Mouse (Mus musculus) ES-Bruce4 (cell line): ENCODE measurements around the gene Rnf157. TPM values are rescaled to one million over a fixed set of nuclear protein-coding genes. Genes with fewer than 3 reads are reported as not detected.

ENCODE experiments used
- H3K27ac ChIP-seq: 2 replicates; pipeline ENCODE4 v1.5.1; 2012; ENCODE audit warnings: low read length, inconsistent platforms; ENCODE audit not compliant: insufficient read depth
- H3K27me3 ChIP-seq: 2 replicates; pipeline ENCODE4 v1.6.1; 2012; ENCODE audit warnings: mild to moderate bottlenecking, low read length, inconsistent platforms; ENCODE audit not compliant: control insufficient read depth, poor library complexity, insufficient read depth, severe bottlenecking
- H3K36me3 ChIP-seq: 2 replicates; pipeline ENCODE4 v1.6.1; 2012; ENCODE audit warnings: inconsistent platforms, mild to moderate bottlenecking, low read length, moderate library complexity; ENCODE audit not compliant: control insufficient read depth, poor library complexity, insufficient read depth, severe bottlenecking
- H3K4me1 ChIP-seq: one replicate; pipeline ENCODE4 v1.8.1; 2011; ENCODE audit warnings: low read length; ENCODE audit not compliant: control insufficient read depth, insufficient read depth
- H3K4me3 ChIP-seq: 2 replicates; pipeline ENCODE4 v1.5.1; 2011; ENCODE audit warnings: low read depth, mild to moderate bottlenecking, low read length
- H3K9ac ChIP-seq: 2 replicates; pipeline ENCODE4 v1.6.1; 2012; ENCODE audit warnings: low read depth, mild to moderate bottlenecking, inconsistent platforms; ENCODE audit not compliant: poor library complexity, severe bottlenecking
- H3K9me3 ChIP-seq: replicated peaks from 2 replicates; pipeline ENCODE4 v1.6.1; 2012; ENCODE audit warnings: mild to moderate bottlenecking, low read length, inconsistent platforms; ENCODE audit not compliant: control insufficient read depth, poor library complexity, insufficient read depth, severe bottlenecking
- CTCF ChIP-seq: IDR thresholded peaks from one replicate; pipeline ENCODE4 v1.8.1; 2011; ENCODE audit warnings: low read depth, low read length
- EP300 ChIP-seq: IDR thresholded peaks from 2 replicates; pipeline ENCODE4 v1.6.1; 2011; ENCODE audit warnings: low read depth, low read length; ENCODE audit not compliant: insufficient read depth
- POLR2A ChIP-seq: IDR thresholded peaks from one replicate; pipeline ENCODE4 v1.8.1; 2011; ENCODE audit warnings: low read length; ENCODE audit not compliant: insufficient read depth
- polyA plus RNA-seq: library from polyadenylated mRNA; stranded (reverse); fragments of >200 nt; gene quantifications from 2 replicates; pipeline ENCODE4 v1.2.4, GENCODE M21; 2011; ENCODE audit warnings: low read depth; ENCODE audit not compliant: missing spikeins, insufficient read depth, insufficient read length

The Rnf157 gene
- polyA plus RNA-seq, 1 experiment, result 23.1 TPM

- Histone ChIP-seq H3K27me3 (no peaks in the 10 kb centered on the region), H3K9ac (no peak overlapping the region), H3K4me3 (no peak overlapping the region), H3K36me3 (no peaks in the 10 kb centered on the region), H3K4me1 (peaks cover 8% of the 10 kb centered on the region), H3K9me3 (no peaks in the 10 kb centered on the region), H3K27ac (peak overlapping the region; percentile 78)
- TF ChIP-seq CTCF, result no peak
- TF ChIP-seq POLR2A, result no peak
Measured at GRCm38 (mm10) chr11:116371894-116372450, 40.9 kb downstream of the Rnf157 start.

- no peak overlapping the region for H3K27ac ChIP-seq
- H3K36me3 ChIP-seq, result no peaks in the 10 kb centered on the region
- H3K9ac ChIP-seq, result no peak overlapping the region
- H3K4me1 ChIP-seq, result peaks cover 8% of the 10 kb centered on the region
- no peaks in the 10 kb centered on the region for H3K27me3 ChIP-seq
- H3K4me3 ChIP-seq, result no peak overlapping the region
- TF ChIP-seq EP300, result no peak
- no peak for TF ChIP-seq POLR2A
- H3K9me3 ChIP-seq, result no peaks in the 10 kb centered on the region
Measured at GRCm38 (mm10) chr11:116369633-116370032, 43.2 kb downstream of the Rnf157 start.

GRCm38 (mm10) chr11:116369051-116369450, 43.8 kb downstream of the Rnf157 start:
- Histone ChIP-seq H3K9ac (no peak overlapping the region), H3K4me1 (peaks cover 8% of the 10 kb centered on the region), H3K4me3 (no peak overlapping the region), H3K36me3 (no peaks in the 10 kb centered on the region), H3K9me3 (no peaks in the 10 kb centered on the region), H3K27ac (no peak overlapping the region), H3K27me3 (no peaks in the 10 kb centered on the region)
- TF ChIP-seq CTCF (no peak), EP300 (no peak), POLR2A (no peak)

GRCm38 (mm10) chr11:116368116-116368515, 44.7 kb downstream of the Rnf157 start:
- no peak for TF ChIP-seq POLR2A
- peak; percentile 37; the same call in 1 of the 2 replicates for TF ChIP-seq EP300
- peak; percentile 90 for TF ChIP-seq CTCF
- Histone ChIP-seq H3K9me3 (no peaks in the 10 kb centered on the region), H3K9ac (no peak overlapping the region), H3K4me1 (peaks cover 8% of the 10 kb centered on the region), H3K27ac (no peak overlapping the region), H3K4me3 (no peak overlapping the region), H3K36me3 (no peaks in the 10 kb centered on the region), H3K27me3 (no peaks in the 10 kb centered on the region)

GRCm38 (mm10) chr11:116366647-116367046, 46.2 kb downstream of the Rnf157 start:
- Histone ChIP-seq H3K9ac (no peak overlapping the region), H3K27me3 (no peaks in the 10 kb centered on the region), H3K9me3 (no peaks in the 10 kb centered on the region), H3K36me3 (no peaks in the 10 kb centered on the region), H3K4me3 (no peak overlapping the region), H3K4me1 (peaks cover 5% of the 10 kb centered on the region), H3K27ac (no peak overlapping the region)
- TF ChIP-seq CTCF (no peak), EP300 (no peak), POLR2A (no peak)

GRCm38 (mm10) chr11:116366124-116366523, 46.7 kb downstream of the Rnf157 start:
- H3K36me3 ChIP-seq, result no peaks in the 10 kb centered on the region
- no peaks in the 10 kb centered on the region for H3K9me3 ChIP-seq
- peaks cover 3% of the 10 kb centered on the region for H3K4me1 ChIP-seq
- no peak for TF ChIP-seq CTCF
- no peak for TF ChIP-seq POLR2A
- no peak for TF ChIP-seq EP300
- H3K9ac ChIP-seq, result no peak overlapping the region
- H3K4me3 ChIP-seq, result no peak overlapping the region
- no peaks in the 10 kb centered on the region for H3K27me3 ChIP-seq
- no peak overlapping the region for H3K27ac ChIP-seq
